Mouse (Mus musculus): ENCODE measurements at regions not wholly inside any gene's neighbourhood (a gene's known extent, or its start where the extent isn't known, plus 50 kb on each side); places are given as distances from the start of the nearest gene placed in this dataset.

GRCm38 (mm10) chr3:129386522-129386921 is 54.0 kb upstream of the Enpep start:
- TF ChIP-seq POLR2A (IDR thresholded peaks at IDR 0.05; ENCODE audit: insufficient read length, low read depth) (no peak), E2F4 (IDR thresholded peaks at IDR 0.05; ENCODE audit: insufficient read depth) (no peak), MAX (IDR thresholded peaks at IDR 0.05; ENCODE audit: low read depth) (no peak), MYOG (IDR thresholded peaks at IDR 0.05; ENCODE audit: control insufficient read depth in 1 of 3, insufficient read depth in 1 of 3, insufficient read length in 2 of 3, low read depth in 2 of 3) (no peak), POLR2AphosphoS2 (IDR thresholded peaks at IDR 0.05; ENCODE audit: insufficient read length, low read depth) (no peak), SRF (IDR thresholded peaks at IDR 0.05; ENCODE audit: control insufficient read depth, insufficient read length, low read depth) (no peak)

Data from myocyte (in vitro differentiated cells).